Mouse (Mus musculus): ENCODE results near the gene Crtam.

GRCm38 (mm10) chr9:41029827-41030226, 25.4 kb upstream of the Crtam start:
- TF ChIP-seq POLR2AphosphoS2 (IDR thresholded peaks at IDR 0.05; ENCODE audit: insufficient read length, low read depth) (no peak), MYOD1 (IDR thresholded peaks at IDR 0.05; ENCODE audit: control insufficient read depth in 1 of 3, insufficient read length in 2 of 3, low read depth in 2 of 3) (no peak), SRF (IDR thresholded peaks at IDR 0.05; ENCODE audit: control insufficient read depth, insufficient read length, low read depth) (no peak), POLR2A (IDR thresholded peaks at IDR 0.05; ENCODE audit: insufficient read length, low read depth) (no peak), USF1 (IDR thresholded peaks at IDR 0.05; ENCODE audit: low read depth) (no peak), E2F4 (IDR thresholded peaks at IDR 0.05; ENCODE audit: insufficient read depth) (no peak), MAX (IDR thresholded peaks at IDR 0.05; ENCODE audit: low read depth) (no peak), MYOG (IDR thresholded peaks at IDR 0.05; ENCODE audit: control insufficient read depth in 1 of 3, insufficient read depth in 1 of 3, insufficient read length in 2 of 3, low read depth in 2 of 3) (no peak), TCF12 (IDR thresholded peaks at IDR 0.05; ENCODE audit: insufficient read depth, poor library complexity, severe bottlenecking) (no peak)
